Mouse (Mus musculus): ENCODE data around the gene Tspan18. TPM values are rescaled to one million over a fixed set of nuclear protein-coding genes. Genes with fewer than 3 reads are reported as not detected.

Tspan18 gene
- total and polyA plus RNA-seq, 3 experiments = 9.4 to 21.3 (median 16.0) TPM

- peaks cover 12% of the 10 kb centered on the region for H3K4me1 ChIP-seq (ENCODE audit: control insufficient read depth, insufficient read depth, low read length)
- H3K27me3 ChIP-seq (ENCODE audit: control insufficient read depth, insufficient read depth, low read length) = no peaks in the 10 kb centered on the region
- no peak overlapping the region for H3K4me3 ChIP-seq
- intact Hi-C loops (cut with DNase I) = loop anchor here (1.0 to 10.0 kb wide), 3 partner anchors 116 to 568 kb away; no protein-coding TSS in a partner anchor
- H3K27ac ChIP-seq = no peak overlapping the region
- H3K36me3 ChIP-seq (ENCODE audit: control insufficient read depth, insufficient read depth, low read length) = no peaks in the 10 kb centered on the region
- 22% methylated on average over 7 of the region's 7 CpGs for WGBS
- H3K79me2 ChIP-seq (replicated peaks; ENCODE audit: control insufficient read depth, insufficient read depth, low read length) = no peaks in the 10 kb centered on the region
- peak; percentile 83 to 89 for DNase-seq
- TF ChIP-seq POLR2A (IDR thresholded peaks at IDR 0.05; ENCODE audit: insufficient read depth, low read depth, low read length) (no peak), CTCF (IDR thresholded peaks at IDR 0.05) (peak; percentile 100; the same call in 1 of the 2 replicates), EP300 (IDR thresholded peaks at IDR 0.05; ENCODE audit: insufficient read depth, low read depth, low read length) (peak; percentile 20; the same call in 1 of the 2 replicates)
- no peak overlapping the region for H3K9ac ChIP-seq (ENCODE audit: low read depth, low read length)
These were observed 117.3 kb downstream of the Tspan18 start for GRCm38 (mm10) chr2:93217015-93217414.

DNA sequence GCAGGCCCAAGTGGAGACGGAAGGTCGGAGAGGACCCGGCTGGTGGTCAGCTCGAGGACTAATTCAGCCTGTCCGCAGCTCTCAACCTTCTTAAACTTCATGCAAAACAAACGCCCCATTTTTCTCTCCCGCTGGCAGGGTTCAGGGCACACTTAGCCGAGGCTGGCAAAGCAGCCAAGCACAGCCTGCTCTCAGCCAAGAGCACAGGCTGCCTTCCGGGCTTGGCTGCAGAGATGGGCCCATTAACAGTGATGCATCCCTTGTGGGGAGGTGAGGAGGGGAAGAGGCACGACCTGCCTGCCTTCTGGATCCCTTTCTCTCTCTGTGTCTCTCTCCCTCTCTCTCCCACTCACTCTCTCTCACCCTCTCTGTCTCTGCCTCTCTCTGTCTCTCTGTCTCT, 118.5 kb downstream of the Tspan18 start:
- no peak for TF ChIP-seq POLR2A (IDR thresholded peaks at IDR 0.05; ENCODE audit: insufficient read depth, low read depth, low read length)
- no peak for DNase-seq
- Histone ChIP-seq H3K27me3 (ENCODE audit: control insufficient read depth, insufficient read depth, low read length) (no peaks in the 10 kb centered on the region), H3K9ac (ENCODE audit: low read depth, low read length) (no peak overlapping the region), H3K4me3 (no peak overlapping the region), H3K4me1 (ENCODE audit: control insufficient read depth, insufficient read depth, low read length) (peaks cover 12% of the 10 kb centered on the region), H3K36me3 (ENCODE audit: control insufficient read depth, insufficient read depth, low read length) (no peaks in the 10 kb centered on the region), H3K79me2 (replicated peaks; ENCODE audit: control insufficient read depth, insufficient read depth, low read length) (no peaks in the 10 kb centered on the region), H3K27ac (no peak overlapping the region)
- WGBS = 84% methylated on average over 10 of the region's 10 CpGs
- intact Hi-C loops (cut with DNase I) = loop anchor here (2.0 to 10.0 kb wide), 2 partner anchors 117 to 569 kb away; no protein-coding TSS in a partner anchor

DNA sequence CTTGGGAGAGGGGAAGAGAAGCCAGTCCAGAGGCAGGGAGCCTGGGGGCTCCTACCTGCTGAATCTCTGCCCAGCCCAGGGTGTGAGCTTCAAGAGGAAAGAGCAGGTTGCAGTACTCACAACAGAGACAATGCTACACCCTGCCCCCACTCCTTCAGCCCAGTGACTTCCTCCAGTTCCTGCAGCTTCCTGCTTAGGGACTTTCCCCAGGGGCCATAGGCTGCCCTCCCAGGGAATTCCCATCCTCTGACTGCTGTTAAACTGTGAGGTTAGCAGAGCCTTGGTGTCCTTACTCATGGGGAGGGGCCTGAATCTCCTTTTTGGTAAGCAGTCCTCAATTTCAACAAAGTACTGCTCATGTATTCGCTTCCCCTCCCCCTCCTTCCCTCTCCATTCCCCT, 120.1 kb downstream of the Tspan18 start:
- no peaks in the 10 kb centered on the region for H3K27me3 ChIP-seq (ENCODE audit: control insufficient read depth, insufficient read depth, low read length)
- no peaks in the 10 kb centered on the region for H3K36me3 ChIP-seq (ENCODE audit: control insufficient read depth, insufficient read depth, low read length)
- peak in 1 of 2 experiments; percentile 42 for DNase-seq
- no peak overlapping the region for H3K4me3 ChIP-seq
- WGBS = 62% methylated on average over 1 of the region's 1 CpGs
- no peak overlapping the region for H3K27ac ChIP-seq
- TF ChIP-seq CTCF (IDR thresholded peaks at IDR 0.05) = no peak
- no peak for TF ChIP-seq POLR2A (IDR thresholded peaks at IDR 0.05; ENCODE audit: insufficient read depth, low read depth, low read length)
- TF ChIP-seq EP300 (IDR thresholded peaks at IDR 0.05; ENCODE audit: insufficient read depth, low read depth, low read length) = peak; percentile 21; the same call in 1 of the 2 replicates
- H3K79me2 ChIP-seq (replicated peaks; ENCODE audit: control insufficient read depth, insufficient read depth, low read length) = no peaks in the 10 kb centered on the region
- no peak overlapping the region for H3K9ac ChIP-seq (ENCODE audit: low read depth, low read length)
- peaks cover 12% of the 10 kb centered on the region for H3K4me1 ChIP-seq (ENCODE audit: control insufficient read depth, insufficient read depth, low read length)
- intact Hi-C loops (cut with DNase I) = loop anchor here (10.0 kb wide), 1 partner anchor 571 kb away; no protein-coding TSS in a partner anchor

DNA sequence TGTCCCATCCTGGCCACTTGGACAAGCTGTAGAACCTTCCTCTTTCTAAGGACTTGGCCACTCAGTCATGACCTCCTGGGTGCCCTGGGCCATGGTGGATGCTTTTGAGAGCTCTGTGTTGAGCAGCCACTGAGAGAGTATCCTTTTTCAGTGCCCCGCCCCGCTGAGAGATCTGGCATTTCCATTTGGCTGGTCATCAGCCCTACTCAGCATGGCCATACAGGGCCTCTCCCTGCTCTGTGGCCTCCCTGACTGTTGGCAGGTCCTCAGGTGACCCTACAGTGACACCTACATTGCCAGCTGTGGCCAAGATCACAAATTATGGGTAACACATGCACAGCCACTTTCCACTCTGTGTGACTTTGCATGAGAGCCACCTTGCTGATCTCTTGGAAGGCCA, 121.4 kb downstream of the Tspan18 start:
- intact Hi-C loops (cut with DNase I) = loop anchor here (10.0 kb wide), 1 partner anchor 572 kb away; no protein-coding TSS in a partner anchor
- WGBS = 91% methylated on average over 2 of the region's 2 CpGs
- H3K27ac ChIP-seq = no peak overlapping the region

GRCm38 (mm10) chr2:93212386-93212785, 121.9 kb downstream of the Tspan18 start:
- Histone ChIP-seq H3K9ac (ENCODE audit: low read depth, low read length) (no peak overlapping the region), H3K4me1 (ENCODE audit: control insufficient read depth, insufficient read depth, low read length) (peaks cover 10% of the 10 kb centered on the region), H3K36me3 (ENCODE audit: control insufficient read depth, insufficient read depth, low read length) (no peaks in the 10 kb centered on the region), H3K27ac (no peak overlapping the region), H3K4me3 (no peak overlapping the region), H3K79me2 (replicated peaks; ENCODE audit: control insufficient read depth, insufficient read depth, low read length) (no peaks in the 10 kb centered on the region), H3K27me3 (ENCODE audit: control insufficient read depth, insufficient read depth, low read length) (no peaks in the 10 kb centered on the region)
- WGBS = 94% methylated on average over 2 of the region's 2 CpGs
- DNase-seq = no peak
- intact Hi-C loops (cut with DNase I) = loop anchor here (10.0 kb wide), 1 partner anchor 572 kb away; no protein-coding TSS in a partner anchor
- TF ChIP-seq CTCF (IDR thresholded peaks at IDR 0.05) (peak; percentile 31), POLR2A (IDR thresholded peaks at IDR 0.05; ENCODE audit: insufficient read depth, low read depth, low read length) (no peak), EP300 (IDR thresholded peaks at IDR 0.05; ENCODE audit: insufficient read depth, low read depth, low read length) (no peak)

More for the DNA sequence above, 121.4 kb downstream of the Tspan18 start:
- peaks cover 10% of the 10 kb centered on the region for H3K4me1 ChIP-seq (ENCODE audit: control insufficient read depth, insufficient read depth, low read length)
- DNase-seq = no peak
- no peaks in the 10 kb centered on the region for H3K27me3 ChIP-seq (ENCODE audit: control insufficient read depth, insufficient read depth, low read length)
- no peak for TF ChIP-seq POLR2A (IDR thresholded peaks at IDR 0.05; ENCODE audit: insufficient read depth, low read depth, low read length)
- no peaks in the 10 kb centered on the region for H3K79me2 ChIP-seq (replicated peaks; ENCODE audit: control insufficient read depth, insufficient read depth, low read length)
- no peak overlapping the region for H3K9ac ChIP-seq (ENCODE audit: low read depth, low read length)
- no peak overlapping the region for H3K4me3 ChIP-seq
- no peaks in the 10 kb centered on the region for H3K36me3 ChIP-seq (ENCODE audit: control insufficient read depth, insufficient read depth, low read length)

GRCm38 (mm10) chr2:93206126-93206525, 128.2 kb downstream of the Tspan18 start:
- Histone ChIP-seq H3K36me3 (ENCODE audit: control insufficient read depth, insufficient read depth, low read length) (no peaks in the 10 kb centered on the region), H3K4me3 (no peak overlapping the region), H3K79me2 (replicated peaks; ENCODE audit: control insufficient read depth, insufficient read depth, low read length) (no peaks in the 10 kb centered on the region), H3K9ac (ENCODE audit: low read depth, low read length) (no peak overlapping the region), H3K4me1 (ENCODE audit: control insufficient read depth, insufficient read depth, low read length) (no peaks in the 10 kb centered on the region), H3K27me3 (ENCODE audit: control insufficient read depth, insufficient read depth, low read length) (no peaks in the 10 kb centered on the region), H3K27ac (no peak overlapping the region)
- 100% methylated on average over 1 of the region's 1 CpGs for WGBS
- DNase-seq = no peak
- intact Hi-C loops (cut with DNase I) = no loop called here
- TF ChIP-seq EP300 (IDR thresholded peaks at IDR 0.05; ENCODE audit: insufficient read depth, low read depth, low read length) = no peak
- no peak for TF ChIP-seq CTCF (IDR thresholded peaks at IDR 0.05)
- TF ChIP-seq POLR2A (IDR thresholded peaks at IDR 0.05; ENCODE audit: insufficient read depth, low read depth, low read length) = no peak

Data from heart, adult 2 months (tissue).